ENCODE assay signal across 28 mouse cellular contexts in the genomic region with DNA sequence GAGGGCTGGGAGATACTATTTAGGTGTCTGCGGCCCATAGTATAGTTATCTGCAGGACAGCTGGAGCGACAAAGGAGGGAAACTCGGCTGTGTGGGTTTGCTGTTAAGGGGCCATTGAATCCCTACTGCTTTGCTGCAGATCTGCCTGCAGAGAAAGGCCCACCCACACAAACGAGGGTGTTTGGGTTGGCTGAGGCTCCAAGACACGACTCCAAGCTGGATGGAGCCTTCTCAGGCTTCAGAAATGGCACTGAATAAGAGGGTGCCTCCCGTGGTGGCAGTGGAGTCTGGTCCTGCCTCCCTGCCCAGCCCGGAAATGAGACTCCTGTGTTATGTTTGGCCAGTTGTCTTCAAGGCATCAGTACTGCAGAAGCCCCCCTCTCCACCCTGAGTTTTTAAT. TPM values are rescaled to one million over a fixed set of nuclear protein-coding genes. Genes with fewer than 3 reads are reported as not detected.
DNase-seq lines count a peak whose midpoint lies in the region; ATAC-seq lines count a peak whose summit lies in the region.
"Had no signal": no experiment of that assay in that cellular context is flagged by ENCODE, and none has a peak within 500 bp of the region (broad histone marks: within the 10 kb centered on the region; RNA-seq: fewer than 3 reads in every experiment).

No protein-coding gene starts in this region.

- H3K4me2 ChIP-seq in limb, embryonic 13.5 days (replicated peaks), result no peak overlapping the region
- H3K4me2 ChIP-seq in midbrain, embryonic 15.5 days, result no peak overlapping the region
- H3K4me2 ChIP-seq: embryonic facial prominence, embryonic 12.5 days; forebrain, embryonic 12.5 days; heart, embryonic 13.5 days; hindbrain, embryonic 15.5 days; liver, embryonic 13.5 days; midbrain, embryonic 12.5 days had no signal

- H3K4me3 ChIP-seq in limb, embryonic 13.5 days, result no peak overlapping the region
- H3K4me3 ChIP-seq in limb, embryonic 10.5 days, result no peak overlapping the region
- no peak overlapping the region for H3K4me3 ChIP-seq in midbrain, embryonic 15.5 days
- H3K4me3 ChIP-seq: embryonic facial prominence, embryonic 12.5 days; erythroblast, embryonic 14.5 days; forebrain, embryonic 12.5 days; heart, embryonic 13.5 days; hindbrain, embryonic 15.5 days; liver, embryonic 13.5 days; midbrain, embryonic 12.5 days had no signal

- no peaks in the 10 kb centered on the region for H3K9me3 ChIP-seq in limb, embryonic 13.5 days
- H3K9me3 ChIP-seq in limb, embryonic 10.5 days (replicated peaks), result no peaks in the 10 kb centered on the region
- no peaks in the 10 kb centered on the region for H3K9me3 ChIP-seq in midbrain, embryonic 15.5 days
- H3K9me3 ChIP-seq: embryonic facial prominence, embryonic 12.5 days; forebrain, embryonic 12.5 days; heart, embryonic 13.5 days; hindbrain, embryonic 15.5 days; liver, embryonic 13.5 days; midbrain, embryonic 12.5 days had no signal

- H3K9ac ChIP-seq in limb, embryonic 13.5 days, result no peak overlapping the region
- no peak overlapping the region for H3K9ac ChIP-seq in midbrain, embryonic 15.5 days
- H3K9ac ChIP-seq: embryonic facial prominence, embryonic 12.5 days; forebrain, embryonic 12.5 days; heart, embryonic 13.5 days; hindbrain, embryonic 15.5 days; liver, embryonic 13.5 days; midbrain, embryonic 12.5 days had no signal

- H3K4me1 ChIP-seq in limb, embryonic 13.5 days, result peaks cover 11% of the 10 kb centered on the region; the same call in 1 of the 2 replicates
- H3K4me1 ChIP-seq in limb, embryonic 10.5 days, result no peaks in the 10 kb centered on the region
- no peaks in the 10 kb centered on the region for H3K4me1 ChIP-seq in midbrain, embryonic 15.5 days
- H3K4me1 ChIP-seq: forebrain, embryonic 12.5 days; hindbrain, embryonic 15.5 days; liver, embryonic 13.5 days; midbrain, embryonic 12.5 days had no signal

- ATAC-seq in limb, embryonic 13.5 days (ENCODE audit: low FRiP score, low read depth), result peak; percentile 44; the same call in 1 of the 2 replicates
- ATAC-seq in midbrain, embryonic 15.5 days (replicated peaks), result no peak
- ATAC-seq: CD4-positive, CD25-positive, alpha-beta regulatory T cell, adult 4 months had no signal

- no peaks in the 10 kb centered on the region for H3K36me3 ChIP-seq in limb, embryonic 13.5 days
- H3K36me3 ChIP-seq in limb, embryonic 10.5 days, result no peaks in the 10 kb centered on the region
- H3K36me3 ChIP-seq in midbrain, embryonic 15.5 days (replicated peaks), result no peaks in the 10 kb centered on the region
- H3K36me3 ChIP-seq: embryonic facial prominence, embryonic 12.5 days; forebrain, embryonic 12.5 days; heart, embryonic 13.5 days; hindbrain, embryonic 15.5 days; liver, embryonic 13.5 days; midbrain, embryonic 12.5 days had no signal

- no peaks in the 10 kb centered on the region for H3K27me3 ChIP-seq in limb, embryonic 13.5 days
- no peaks in the 10 kb centered on the region for H3K27me3 ChIP-seq in limb, embryonic 10.5 days (ENCODE audit: low read depth, poor library complexity, severe bottlenecking)
- no peaks in the 10 kb centered on the region for H3K27me3 ChIP-seq in midbrain, embryonic 15.5 days (replicated peaks)
- H3K27me3 ChIP-seq: embryonic facial prominence, embryonic 12.5 days; forebrain, embryonic 12.5 days; hindbrain, embryonic 15.5 days; midbrain, embryonic 12.5 days had no signal

- 45% methylated on average over 7 of the region's 7 CpGs for WGBS in limb, embryonic 13.5 days
- 59% methylated on average over 7 of the region's 7 CpGs for WGBS in limb, embryonic 10.5 days
- 59% methylated on average over 7 of the region's 7 CpGs for WGBS in midbrain, embryonic 15.5 days

- intact Hi-C loops in left cerebral cortex, postnatal 36 days (cut with DNase I), result no loop called here

- H3K27ac ChIP-seq in limb, embryonic 13.5 days, result no peak overlapping the region; the same call in 1 of the 2 replicates
- no peak overlapping the region for H3K27ac ChIP-seq in limb, embryonic 10.5 days
- H3K27ac ChIP-seq in midbrain, embryonic 15.5 days, result no peak overlapping the region
- H3K27ac ChIP-seq: embryonic facial prominence, embryonic 12.5 days; forebrain, embryonic 12.5 days; heart, embryonic 13.5 days; hindbrain, embryonic 15.5 days; liver, embryonic 13.5 days; midbrain, embryonic 12.5 days had no signal

- DNase-seq in frontal cortex, postnatal 36 days (ENCODE audit: low spot score in 2 of 2), result peak; percentile 43 to 73
- DNase-seq in frontal cortex, postnatal 25 days (ENCODE audit: low spot score in 2 of 2), result no peak
- DNase-seq in limb, embryonic 10.5 days (ENCODE audit: low spot score), result no peak
- DNase-seq in left cerebral cortex, postnatal 36 days (ENCODE audit: low spot score in 2 of 2), result peak; percentile 46 to 70
- DNase-seq in adrenal gland, postnatal 4 days (ENCODE audit: low spot score in 2 of 2), result no peak
- DNase-seq: cerebellum, adult 18-20 months; cerebellum, postnatal 14 days; gastrocnemius, postnatal 14 days; heart, adult 18-20 months; kidney, adult 8-10 months; kidney, postnatal 10 days; liver, embryonic 13.5 days; lung, adult 2 months; thymus, adult 18-20 months; thymus, postnatal 36 days had no signal

RNA-seq across cellular contexts. Expression of a gene that starts 12.5 kb away (rescaled TPM):
- 37.0 and 41.7 TPM in 2 replicates for polyA plus RNA-seq in limb, embryonic 13.5 days (2015; fragmentation: Nextera tagmentation; extraction: Ambion mirVana)
- 19.4 and 29.1 TPM in 2 replicates for polyA plus RNA-seq in limb, embryonic 10.5 days (2016; fragmentation: Nextera tagmentation; extraction: Ambion mirVana)
- total RNA-seq in left cerebral cortex, postnatal 36 days (2021), result 100 to 1,000 TPM; 834 to 992 TPM
- 223 and 229 TPM in 2 replicates for polyA plus RNA-seq in midbrain, embryonic 15.5 days (2015; fragmentation: Nextera tagmentation; extraction: Ambion mirVana)
- total RNA-seq in adrenal gland, postnatal 4 days (2021), result 10 to 100 TPM; 18.9 to 28.7 TPM
- polyA plus RNA-seq: erythroblast, embryonic 14.5 days had no signal

RNA-seq across cellular contexts. Expression of a gene that starts 16.1 kb away (rescaled TPM):
- polyA plus RNA-seq in limb, embryonic 13.5 days (2015; fragmentation: Nextera tagmentation; extraction: Ambion mirVana), result 5.9 and 6.0 TPM in 2 replicates
- 2.3 and 4.7 TPM in 2 replicates for polyA plus RNA-seq in limb, embryonic 10.5 days (2016; fragmentation: Nextera tagmentation; extraction: Ambion mirVana)
- 100 to 1,000 TPM; 255 to 281 TPM for total RNA-seq in left cerebral cortex, postnatal 36 days (2021)
- 22.8 and 23.3 TPM in 2 replicates for polyA plus RNA-seq in midbrain, embryonic 15.5 days (2015; fragmentation: Nextera tagmentation; extraction: Ambion mirVana)
- 10 to 100 TPM in 1 of 2 experiments, 1 to 10 TPM in 1; 7.3 to 10.7 TPM for total RNA-seq in adrenal gland, postnatal 4 days (2021)
- total RNA-seq: hematopoietic stem cell, adult 5-6 weeks had no signal
- polyA plus RNA-seq: CD4-positive, CD25-positive, alpha-beta regulatory T cell, adult 4 months had no signal

RNA-seq across cellular contexts. Expression of a gene that starts 20.1 kb away (rescaled TPM):
- polyA plus RNA-seq in limb, embryonic 13.5 days (2015; fragmentation: Nextera tagmentation; extraction: Ambion mirVana), result 2.6 and 3.6 TPM in 2 replicates
- polyA plus RNA-seq in limb, embryonic 10.5 days (2016; fragmentation: Nextera tagmentation; extraction: Ambion mirVana), result 1.8 and 2.8 TPM in 2 replicates
- total RNA-seq in left cerebral cortex, postnatal 36 days (2021), result 1 to 10 TPM; 1.1 to 1.6 TPM
- 13.1 and 13.7 TPM in 2 replicates for polyA plus RNA-seq in midbrain, embryonic 15.5 days (2015; fragmentation: Nextera tagmentation; extraction: Ambion mirVana)
- total RNA-seq in adrenal gland, postnatal 4 days (2021), result 1 to 10 TPM in 1 of 2 experiments, under 1 TPM in 1; 0.39 to 1.1 TPM
- total RNA-seq: gastrocnemius, postnatal 14 days; monocyte, adult 5-6 weeks had no signal
- polyA plus RNA-seq: CD4-positive, CD25-positive, alpha-beta regulatory T cell, adult 4 months had no signal

RNA-seq across cellular contexts. Expression of a gene that starts 51.8 kb away (rescaled TPM):
- polyA plus RNA-seq in limb, embryonic 13.5 days (2015; fragmentation: Nextera tagmentation; extraction: Ambion mirVana), result 5.5 and 6.0 TPM in 2 replicates
- polyA plus RNA-seq in limb, embryonic 10.5 days (2016; fragmentation: Nextera tagmentation; extraction: Ambion mirVana), result 1.1 and 1.7 TPM in 2 replicates
- total RNA-seq in left cerebral cortex, postnatal 36 days (2021), result 1 to 10 TPM in 1 of 2 experiments, under 1 TPM in 1; 0.94 to 1.4 TPM
- 0.80 and 0.98 TPM in 2 replicates for polyA plus RNA-seq in midbrain, embryonic 15.5 days (2015; fragmentation: Nextera tagmentation; extraction: Ambion mirVana)
- total RNA-seq in adrenal gland, postnatal 4 days (2021), result 1 to 10 TPM in 1 of 2 experiments, under 1 TPM in 1; 0.59 to 1.0 TPM
- total RNA-seq: hematopoietic stem cell, adult 5-6 weeks; megakaryocyte, adult 5-6 weeks; monocyte, adult 5-6 weeks; neutrophil, adult 5-6 weeks had no signal
- polyA plus RNA-seq: CD4-positive, CD25-positive, alpha-beta regulatory T cell, adult 4 months; erythroblast, embryonic 14.5 days had no signal

Comparison
In these comparisons a context has a peak if more than half of its experiments do, and no peak if none do; other contexts are left out.
1. DNase-seq: peak in frontal cortex, postnatal 36 days (2 of 2) and left cerebral cortex, postnatal 36 days (2 of 2); none in frontal cortex, postnatal 25 days (0 of 2), limb, embryonic 10.5 days (single experiment) and adrenal gland, postnatal 4 days (0 of 2).